Mouse (Mus musculus): ENCODE results near the gene Amz1.

DNA sequence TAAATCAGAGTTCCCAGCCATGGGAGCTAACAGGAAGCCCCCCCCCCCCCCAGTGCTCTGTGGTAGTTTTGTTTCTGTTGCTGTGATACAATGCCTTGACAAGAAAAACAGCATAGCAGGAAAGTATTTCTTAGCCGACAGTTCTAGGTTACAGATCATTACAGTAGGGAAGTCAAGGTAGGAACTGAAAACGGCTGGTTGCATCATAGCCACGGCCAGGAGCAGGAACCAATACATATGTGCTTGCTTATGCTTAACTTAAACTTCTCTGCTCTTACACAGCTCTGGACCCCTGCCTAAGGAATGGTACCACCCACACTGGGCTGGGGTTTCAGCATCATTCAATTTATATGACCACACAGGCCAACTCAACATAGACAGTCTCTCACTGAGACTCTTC, 9.4 kb downstream of the Amz1 start:
- no peak for TF ChIP-seq CTCF (IDR thresholded peaks at IDR 0.05; ENCODE audit: borderline replicate concordance, control insufficient read depth, extremely low read depth, insufficient read depth, low read length, poor library complexity)
- no peak for TF ChIP-seq POLR2A (IDR thresholded peaks at IDR 0.05; ENCODE audit: control insufficient read depth, extremely low read depth, insufficient read depth, low read length, poor library complexity)
